Comparison of ENCODE assay signal across 14 mouse cellular contexts in genomic region chr10:7471664-7472063, GRCm38 (mm10). TPM values are rescaled to one million over a fixed set of nuclear protein-coding genes. Genes with fewer than 3 reads are reported as not detected.
DNase-seq lines count a peak whose midpoint lies in the region; ATAC-seq and TF ChIP-seq lines count a peak whose summit lies in the region.
"Had no signal": no experiment of that assay in that cellular context is flagged by ENCODE, and none has a peak within 500 bp of the region (broad histone marks: within the 10 kb centered on the region; RNA-seq: fewer than 3 reads in every experiment).

No protein-coding gene starts in this region.

- no peak for TF ChIP-seq CTCF in heart, adult 2 months (IDR thresholded peaks at IDR 0.05)
- TF ChIP-seq CTCF in intestine, postnatal 0 days (IDR thresholded peaks at IDR 0.05; ENCODE audit: low read depth): no peak
- no peak for TF ChIP-seq CTCF in liver, embryonic 14.5 days (IDR thresholded peaks at IDR 0.05; ENCODE audit: low read depth)

- peak overlapping the region; percentile 34 for H3K4me2 ChIP-seq in heart, embryonic 11.5 days
- 0 out of 2 replicates have a peak overlapping the region, but pooled peaks have one; percentile 11 for H3K4me2 ChIP-seq in intestine, embryonic 14.5 days (ENCODE audit: low read length)
- no peak overlapping the region for H3K4me2 ChIP-seq in intestine, postnatal 0 days (replicated peaks; ENCODE audit: low read depth)
- H3K4me2 ChIP-seq in midbrain, embryonic 11.5 days: no peak overlapping the region
- no peak overlapping the region for H3K4me2 ChIP-seq in midbrain, embryonic 16.5 days (ENCODE audit: low read length)
- H3K4me2 ChIP-seq in liver, embryonic 14.5 days (ENCODE audit: low read depth): peak overlapping the region; percentile 15; the same call in 1 of the 2 replicates
- H3K4me2 ChIP-seq: hindbrain, embryonic 15.5 days; midbrain, embryonic 13.5 days had no signal

- H3K27me3 ChIP-seq in heart, embryonic 11.5 days (ENCODE audit: control insufficient read depth, insufficient read depth, low read length): no peaks in the 10 kb centered on the region
- no peaks in the 10 kb centered on the region for H3K27me3 ChIP-seq in heart, adult 2 months (ENCODE audit: control insufficient read depth, insufficient read depth, low read length)
- H3K27me3 ChIP-seq in intestine, embryonic 14.5 days (replicated peaks; ENCODE audit: control insufficient read depth, insufficient read depth, low read length): no peaks in the 10 kb centered on the region
- H3K27me3 ChIP-seq in intestine, postnatal 0 days (replicated peaks; ENCODE audit: control insufficient read depth, insufficient read depth, low read length): no peaks in the 10 kb centered on the region
- no peaks in the 10 kb centered on the region for H3K27me3 ChIP-seq in midbrain, embryonic 11.5 days (ENCODE audit: control insufficient read depth, insufficient read depth, low read length)
- no peaks in the 10 kb centered on the region for H3K27me3 ChIP-seq in midbrain, embryonic 16.5 days (ENCODE audit: control insufficient read depth, insufficient read depth, low read depth, low read length)
- H3K27me3 ChIP-seq in liver, embryonic 14.5 days (ENCODE audit: control insufficient read depth, insufficient read depth, low read length): no peaks in the 10 kb centered on the region
- H3K27me3 ChIP-seq: hindbrain, embryonic 15.5 days; midbrain, embryonic 13.5 days had no signal

- no peak overlapping the region for H3K27ac ChIP-seq in heart, embryonic 11.5 days (ENCODE audit: low read depth, low read length)
- H3K27ac ChIP-seq in heart, adult 2 months: no peak overlapping the region
- H3K27ac ChIP-seq in intestine, embryonic 14.5 days (ENCODE audit: low read depth): no peak overlapping the region
- H3K27ac ChIP-seq in intestine, postnatal 0 days (ENCODE audit: low read depth, low read length): no peak overlapping the region
- H3K27ac ChIP-seq in midbrain, embryonic 11.5 days (ENCODE audit: low read depth, low read length): no peak overlapping the region
- no peak overlapping the region for H3K27ac ChIP-seq in midbrain, embryonic 16.5 days (ENCODE audit: low read length)
- no peak overlapping the region for H3K27ac ChIP-seq in liver, embryonic 14.5 days
- H3K27ac ChIP-seq: hindbrain, embryonic 15.5 days; midbrain, embryonic 13.5 days had no signal

- H3K9ac ChIP-seq in heart, embryonic 11.5 days (ENCODE audit: low read depth, low read length): 0 out of 2 replicates have a peak overlapping the region, but pooled peaks have one; percentile 39
- H3K9ac ChIP-seq in heart, adult 2 months (ENCODE audit: low read depth, low read length): no peak overlapping the region
- H3K9ac ChIP-seq in intestine, embryonic 14.5 days (ENCODE audit: low read length): no peak overlapping the region
- H3K9ac ChIP-seq in intestine, postnatal 0 days (ENCODE audit: low read depth, low read length): no peak overlapping the region
- H3K9ac ChIP-seq in midbrain, embryonic 11.5 days (ENCODE audit: low read length): no peak overlapping the region
- H3K9ac ChIP-seq in midbrain, embryonic 16.5 days (ENCODE audit: low read depth, low read length): no peak overlapping the region
- H3K9ac ChIP-seq in liver, embryonic 14.5 days (replicated peaks): no peak overlapping the region
- H3K9ac ChIP-seq: hindbrain, embryonic 15.5 days; midbrain, embryonic 13.5 days had no signal

- H3K79me2 ChIP-seq in heart, adult 2 months (replicated peaks; ENCODE audit: control insufficient read depth, insufficient read depth, low read length): no peaks in the 10 kb centered on the region

- H3K36me3 ChIP-seq in heart, embryonic 11.5 days (ENCODE audit: control insufficient read depth, insufficient read depth, low read length): 0 out of 2 replicates have a peak, but pooled peaks cover 3% of the 10 kb centered on the region
- no peaks in the 10 kb centered on the region for H3K36me3 ChIP-seq in heart, adult 2 months (ENCODE audit: control insufficient read depth, insufficient read depth, low read length)
- no peaks in the 10 kb centered on the region for H3K36me3 ChIP-seq in intestine, embryonic 14.5 days (ENCODE audit: control insufficient read depth, insufficient read depth, low read length)
- no peaks in the 10 kb centered on the region for H3K36me3 ChIP-seq in intestine, postnatal 0 days (ENCODE audit: control insufficient read depth, insufficient read depth)
- H3K36me3 ChIP-seq in midbrain, embryonic 11.5 days (ENCODE audit: control insufficient read depth, insufficient read depth, low read length): no peaks in the 10 kb centered on the region
- no peaks in the 10 kb centered on the region for H3K36me3 ChIP-seq in midbrain, embryonic 16.5 days (ENCODE audit: control insufficient read depth, insufficient read depth, low read length)
- no peaks in the 10 kb centered on the region for H3K36me3 ChIP-seq in liver, embryonic 14.5 days (replicated peaks; ENCODE audit: control insufficient read depth, insufficient read depth, low read depth)
- H3K36me3 ChIP-seq: hindbrain, embryonic 15.5 days; midbrain, embryonic 13.5 days had no signal

- H3K9me3 ChIP-seq in heart, embryonic 11.5 days (replicated peaks; ENCODE audit: control insufficient read depth, low read length): no peaks in the 10 kb centered on the region
- H3K9me3 ChIP-seq in intestine, embryonic 14.5 days (ENCODE audit: control insufficient read depth, low read length): no peaks in the 10 kb centered on the region
- H3K9me3 ChIP-seq in intestine, postnatal 0 days (ENCODE audit: control insufficient read depth): no peaks in the 10 kb centered on the region
- no peaks in the 10 kb centered on the region for H3K9me3 ChIP-seq in midbrain, embryonic 11.5 days (ENCODE audit: control insufficient read depth, low read length)
- no peaks in the 10 kb centered on the region for H3K9me3 ChIP-seq in midbrain, embryonic 16.5 days (replicated peaks; ENCODE audit: control insufficient read depth, low read length, poor library complexity, severe bottlenecking)
- H3K9me3 ChIP-seq in liver, embryonic 14.5 days (ENCODE audit: control insufficient read depth, low read length): no peaks in the 10 kb centered on the region
- H3K9me3 ChIP-seq: hindbrain, embryonic 15.5 days; midbrain, embryonic 13.5 days had no signal

- ATAC-seq in heart, embryonic 11.5 days (replicated peaks; ENCODE audit: insufficient number of reproducible peaks, low FRiP score, low TSS enrichment): no peak
- no peak for ATAC-seq in intestine, embryonic 14.5 days (replicated peaks; ENCODE audit: low FRiP score, low TSS enrichment, low read depth)
- ATAC-seq in intestine, postnatal 0 days: no peak
- ATAC-seq in midbrain, embryonic 11.5 days (ENCODE audit: low FRiP score): no peak
- no peak for ATAC-seq in midbrain, embryonic 16.5 days
- no peak for ATAC-seq in liver, embryonic 14.5 days (ENCODE audit: insufficient read depth)
- ATAC-seq: forebrain, embryonic 16.5 days; lung, postnatal 0 days; midbrain, embryonic 13.5 days had no signal

- 48% methylated on average over 3 of the region's 3 CpGs for WGBS in heart, embryonic 11.5 days (ENCODE audit: insufficient replicate concordance)
- 46% methylated on average over 3 of the region's 3 CpGs for WGBS in heart, adult 2 months
- WGBS in intestine, embryonic 14.5 days: 70% methylated on average over 3 of the region's 3 CpGs
- 75% methylated on average over 3 of the region's 3 CpGs for WGBS in intestine, postnatal 0 days
- WGBS in midbrain, embryonic 11.5 days: 71% methylated on average over 3 of the region's 3 CpGs
- WGBS in midbrain, embryonic 16.5 days: 75% methylated on average over 3 of the region's 3 CpGs
- 51% methylated on average over 3 of the region's 3 CpGs for WGBS in liver, embryonic 14.5 days (ENCODE audit: insufficient replicate concordance)

- TF ChIP-seq POLR2A in heart, adult 2 months (IDR thresholded peaks at IDR 0.05; ENCODE audit: insufficient read depth, low read depth, low read length): no peak

- peaks cover 3% of the 10 kb centered on the region; the same call in 1 of the 2 replicates for H3K4me1 ChIP-seq in heart, embryonic 11.5 days (ENCODE audit: control insufficient read depth, insufficient read depth, low read length)
- peaks cover 3% of the 10 kb centered on the region for H3K4me1 ChIP-seq in heart, adult 2 months (ENCODE audit: control insufficient read depth, insufficient read depth, low read length)
- H3K4me1 ChIP-seq in intestine, embryonic 14.5 days (replicated peaks; ENCODE audit: control insufficient read depth, insufficient read depth, low read length): no peaks in the 10 kb centered on the region
- H3K4me1 ChIP-seq in intestine, postnatal 0 days (replicated peaks; ENCODE audit: control insufficient read depth, insufficient read depth, low read length): no peaks in the 10 kb centered on the region
- H3K4me1 ChIP-seq in midbrain, embryonic 11.5 days (ENCODE audit: control insufficient read depth, insufficient read depth, low read length): peaks cover 3% of the 10 kb centered on the region; the same call in 1 of the 2 replicates
- H3K4me1 ChIP-seq in midbrain, embryonic 16.5 days (ENCODE audit: control insufficient read depth, insufficient read depth, low read length): no peaks in the 10 kb centered on the region
- H3K4me1 ChIP-seq in liver, embryonic 14.5 days (replicated peaks; ENCODE audit: control insufficient read depth in 2 of 2, insufficient read depth in 2 of 2, low read length in 1 of 2): peaks cover 0 to 4% of the 10 kb centered on the region in 2 experiments; a peak in 2 of 4 replicates
- H3K4me1 ChIP-seq: hindbrain, embryonic 15.5 days had no signal

- no peak for TF ChIP-seq EP300 in heart, adult 2 months (IDR thresholded peaks at IDR 0.05; ENCODE audit: insufficient read depth, low read depth, low read length)
- TF ChIP-seq EP300 in liver, embryonic 14.5 days (IDR thresholded peaks at IDR 0.05; ENCODE audit: low read depth): no peak

- peak overlapping the region; percentile 18 for H3K4me3 ChIP-seq in heart, embryonic 11.5 days (ENCODE audit: low read depth, low read length)
- H3K4me3 ChIP-seq in heart, adult 2 months: no peak overlapping the region
- H3K4me3 ChIP-seq in intestine, embryonic 14.5 days (ENCODE audit: low read depth, low read length): no peak overlapping the region
- no peak overlapping the region for H3K4me3 ChIP-seq in intestine, postnatal 0 days (ENCODE audit: low read depth, low read length)
- H3K4me3 ChIP-seq in midbrain, embryonic 11.5 days (ENCODE audit: low read depth, low read length): no peak overlapping the region
- H3K4me3 ChIP-seq in midbrain, embryonic 16.5 days (ENCODE audit: low read depth, low read length): no peak overlapping the region
- H3K4me3 ChIP-seq in liver, embryonic 14.5 days (ENCODE audit: insufficient read depth in 1 of 2, low read depth in 2 of 2, low read length in 2 of 2): no peak overlapping the region
- H3K4me3 ChIP-seq: hindbrain, embryonic 15.5 days; midbrain, embryonic 13.5 days had no signal

- intact Hi-C loops in heart, adult 2 months (cut with DNase I): no loop called here

- DNase-seq in heart, adult 2 months: no peak
- DNase-seq in intestine, embryonic 14.5 days (ENCODE audit: low spot score): no peak
- peak; percentile 82 for DNase-seq in midbrain, embryonic 11.5 days (ENCODE audit: low spot score, missing footprints)
- DNase-seq in liver, embryonic 14.5 days (ENCODE audit: low read depth in 3 of 3, low spot score in 3 of 3): no peak
- no peak for DNase-seq in ovary, adult 18-20 months (ENCODE audit: low spot score)
- DNase-seq: cerebellum, postnatal 14 days; gastrocnemius, postnatal 10 days had no signal

RNA-seq across cellular contexts. Expression of gene Ulbp1, which starts 1.8 kb away (rescaled TPM):
- 9.3 and 9.4 TPM in 2 replicates for polyA plus RNA-seq in heart, embryonic 11.5 days (2014; fragmentation: Nextera tagmentation; extraction: Ambion mirVana)
- 1 to 10 TPM; 2.3 to 2.6 TPM for total RNA-seq in heart, adult 2 months (2021)
- polyA plus RNA-seq in heart, adult 2 months (2012; rRNA removed): 0.64 and 1.00 TPM in 2 replicates
- polyA plus RNA-seq in intestine, embryonic 14.5 days (2014; fragmentation: Nextera tagmentation; extraction: Ambion mirVana): 3.8 and 4.7 TPM in 2 replicates
- polyA plus RNA-seq in intestine, postnatal 0 days (2015; fragmentation: Nextera tagmentation; extraction: Ambion mirVana): 1.6 and 1.9 TPM in 2 replicates
- polyA plus RNA-seq in midbrain, embryonic 11.5 days (2014; fragmentation: Nextera tagmentation; extraction: Ambion mirVana): 0.79 and 1.5 TPM in 2 replicates
- 0.57 and 0.78 TPM in 2 replicates for polyA plus RNA-seq in midbrain, embryonic 16.5 days (2015; fragmentation: Nextera tagmentation; extraction: Ambion mirVana)
- 0.69 and 1.3 TPM in 2 replicates for polyA plus RNA-seq in liver, embryonic 14.5 days (2012; rRNA removed)
- polyA plus RNA-seq in liver, embryonic 14.5 days (2014; fragmentation: Nextera tagmentation; extraction: Ambion mirVana): 0.79 and 1.8 TPM in 2 replicates

Comparison
In these comparisons a context has a peak if more than half of its experiments do, and no peak if none do; other contexts are left out.
1. H3K4me2 ChIP-seq: peak in heart, embryonic 11.5 days (single experiment), intestine, embryonic 14.5 days (single experiment) and liver, embryonic 14.5 days (single experiment); none in intestine, postnatal 0 days (single experiment), midbrain, embryonic 11.5 days (single experiment) and midbrain, embryonic 16.5 days (single experiment).